Mouse (Mus musculus) heart, postnatal 0 days (tissue): Measurements from ENCODE around the gene Cmtm8.

Experiments used
- CTCF ChIP-seq: IDR thresholded peaks from 2 replicates; pipeline ENCODE4 v1.5.1; 2016; ENCODE audit warnings: antibody characterized with exemption, control low read depth, low read depth
- EP300 ChIP-seq: IDR thresholded peaks from 2 replicates; pipeline ENCODE4 v1.6.1; 2016; ENCODE audit warnings: antibody characterized with exemption, low read depth

DNA sequence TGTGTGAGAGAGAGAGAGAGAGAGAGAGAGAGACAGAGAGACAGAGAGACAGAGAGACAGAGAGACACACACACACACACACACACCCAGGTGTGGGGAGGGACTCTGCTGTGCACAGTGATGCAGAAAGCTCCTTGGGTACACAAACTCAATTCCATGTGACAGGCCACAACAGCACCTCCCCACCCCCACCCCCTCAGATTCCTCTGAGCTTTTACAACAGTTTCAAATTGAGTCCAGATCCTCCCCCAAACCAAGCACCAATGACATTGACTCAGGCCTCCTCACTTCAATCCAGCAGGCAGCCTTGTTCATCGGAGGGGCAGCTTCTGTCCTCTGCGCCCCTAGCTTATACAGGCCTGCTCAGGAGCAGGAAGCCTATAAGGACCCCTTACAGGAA is 76.4 kb downstream of the Cmtm8 start:
- TF ChIP-seq CTCF (no peak), EP300 (no peak)
